Mouse (Mus musculus): Measurements from ENCODE around the gene Arrdc5. TPM values are rescaled to one million over a fixed set of nuclear protein-coding genes. Genes with fewer than 3 reads are reported as not detected.
A peak's percentile ranks its signal among the peaks of the same experiment; 100 is the strongest.

Arrdc5 gene
- not detected for total RNA-seq (2021)
- long read RNA-seq, experiment 1, result 0 reads
- long read RNA-seq, experiment 2, result 0 reads

DNA sequence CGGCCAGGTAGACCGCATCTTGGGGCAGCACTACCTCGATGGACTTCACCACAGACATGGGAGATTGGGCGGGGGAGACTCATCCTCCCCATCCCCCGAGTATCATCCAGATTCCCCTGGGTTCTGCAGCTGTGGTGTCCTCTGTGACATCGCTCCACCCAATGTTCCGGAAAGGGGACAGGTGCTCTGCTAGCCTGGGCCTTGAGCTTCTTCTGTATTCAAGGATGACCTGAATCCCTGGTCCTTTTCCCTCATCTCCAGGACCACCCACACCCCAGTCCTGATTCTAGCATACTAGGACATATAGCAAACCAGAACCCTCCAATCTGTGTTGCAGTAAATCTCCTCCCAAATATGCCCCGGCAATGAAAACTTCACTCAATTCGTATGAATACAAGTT, at the start of gene Arrdc5:
Gene Arrdc5, minus strand, starts transcription at position 101 of the 400 bp plus-strand sequence.
- DNase-seq, result no peak

DNA sequence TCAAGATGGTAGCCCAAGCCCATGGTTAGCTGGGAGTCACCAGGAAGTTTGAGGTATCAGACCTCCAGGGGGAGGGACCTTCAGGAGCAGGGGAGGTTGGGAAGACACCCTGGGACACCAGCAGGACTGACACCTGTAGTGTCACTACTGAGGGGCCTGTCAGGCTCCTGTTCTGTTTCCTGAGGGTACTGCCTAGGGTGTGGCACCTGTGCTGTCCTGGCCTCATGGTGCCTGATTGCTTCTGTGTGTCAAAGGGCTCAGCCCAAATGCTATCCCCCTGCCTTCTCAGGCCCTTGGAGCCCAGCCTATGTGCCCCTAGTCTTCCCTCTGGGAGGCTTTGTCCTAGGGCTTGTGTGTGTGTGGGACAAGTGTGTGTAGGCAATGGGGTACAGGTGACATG, 48.5 kb upstream of the Arrdc5 start:
- no peak for DNase-seq

DNA sequence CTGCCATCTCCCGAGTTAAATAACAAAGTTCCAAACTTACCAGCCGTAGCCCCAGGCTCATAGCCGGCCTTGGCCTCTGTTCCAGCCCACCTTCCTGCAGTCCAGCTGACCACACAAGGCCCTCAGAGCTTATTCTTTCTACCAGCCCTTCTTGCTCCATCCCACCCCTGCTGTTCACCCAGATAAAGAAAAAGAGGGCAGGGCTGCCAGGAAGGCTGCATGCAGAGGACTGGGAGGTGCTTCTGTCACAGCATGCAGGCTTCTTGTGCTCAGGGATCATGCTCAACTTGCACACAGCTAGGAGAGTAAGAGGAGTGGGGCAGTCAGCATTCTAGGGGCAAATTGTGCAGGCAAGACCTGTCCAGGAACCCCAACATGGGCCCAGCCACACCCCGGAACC, 48.0 kb upstream of the Arrdc5 start:
- no peak for DNase-seq

DNA sequence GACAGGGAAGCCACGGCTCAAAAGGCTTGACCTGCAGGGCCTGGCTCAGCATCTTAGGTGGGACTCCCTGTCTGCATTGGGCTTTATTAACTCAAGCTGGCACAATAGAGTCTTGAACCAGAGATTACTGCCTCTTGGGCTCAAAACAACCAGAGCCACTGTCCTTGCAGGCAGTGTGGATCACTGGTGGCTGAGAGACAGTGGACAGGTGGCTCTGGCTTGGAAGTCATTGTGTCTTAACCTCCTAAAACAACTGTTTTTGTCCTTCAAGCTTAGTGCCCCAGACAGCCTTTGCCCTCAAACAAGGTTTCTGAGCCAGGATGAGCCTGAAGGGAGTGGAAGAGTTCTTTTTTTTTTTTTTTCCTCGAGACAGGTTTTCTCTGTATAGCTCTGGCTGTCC, 45.3 kb upstream of the Arrdc5 start:
- no peak for DNase-seq

DNA sequence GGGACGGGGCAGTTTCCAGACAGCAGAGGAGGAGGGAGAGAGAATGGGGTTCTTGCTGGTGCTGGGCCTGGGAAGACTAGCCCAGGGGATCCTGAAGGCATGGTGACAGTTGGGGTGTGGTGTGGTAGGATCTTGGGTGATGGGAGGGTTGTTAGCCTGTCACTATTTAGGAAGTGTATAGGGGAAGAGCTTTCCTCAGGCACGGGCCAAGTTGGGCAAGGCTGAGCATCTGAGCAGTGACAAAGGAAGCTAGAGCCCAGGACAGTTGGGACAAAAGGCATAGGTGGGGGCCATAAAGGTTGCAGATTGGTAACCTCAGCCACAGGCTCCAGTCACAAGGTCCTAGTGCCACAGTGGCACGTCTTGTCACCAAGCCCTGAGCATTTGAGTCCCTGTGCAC, 43.4 kb upstream of the Arrdc5 start:
- DNase-seq, result no peak

DNA sequence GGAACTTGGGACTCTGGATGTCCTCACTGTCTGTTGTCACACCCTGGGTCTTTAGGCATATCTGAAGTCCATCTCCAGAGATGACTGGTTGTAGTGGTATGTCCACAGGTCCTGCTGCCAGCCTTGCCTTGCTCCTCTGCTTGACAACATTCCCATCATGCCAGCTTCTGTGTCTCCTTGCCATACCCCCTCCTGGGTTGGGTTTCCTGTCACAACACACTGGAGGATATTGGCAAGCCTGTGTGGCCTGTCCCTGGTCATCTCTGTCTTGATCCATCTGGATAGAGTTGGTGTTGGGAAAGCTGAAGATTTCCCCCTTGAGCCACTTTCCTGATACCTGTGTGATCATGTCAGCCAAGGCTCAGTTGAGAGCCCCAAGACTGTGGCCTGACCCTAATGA, 40.6 kb upstream of the Arrdc5 start:
- no peak for DNase-seq

DNA sequence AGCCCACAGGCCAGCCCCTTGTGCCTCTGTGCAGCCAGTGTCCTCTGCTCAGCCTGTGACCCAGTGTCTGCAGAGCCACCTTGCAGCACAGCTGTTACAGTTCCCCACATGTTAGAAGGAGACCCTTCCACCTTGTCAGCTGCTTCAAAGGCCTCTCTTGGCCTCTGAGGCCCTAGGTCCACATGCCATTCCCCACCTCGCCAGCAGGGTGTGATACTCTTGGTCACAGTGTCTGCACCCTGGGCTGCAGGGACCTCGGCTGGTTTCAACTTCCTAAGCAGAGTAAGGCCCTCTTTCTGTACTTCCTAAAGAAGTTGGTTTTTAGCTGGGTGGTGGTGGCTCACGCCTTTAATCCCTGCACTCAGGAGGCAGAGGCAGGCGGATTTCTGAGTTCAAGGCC, 38.8 kb upstream of the Arrdc5 start:
- no peak for DNase-seq

DNA sequence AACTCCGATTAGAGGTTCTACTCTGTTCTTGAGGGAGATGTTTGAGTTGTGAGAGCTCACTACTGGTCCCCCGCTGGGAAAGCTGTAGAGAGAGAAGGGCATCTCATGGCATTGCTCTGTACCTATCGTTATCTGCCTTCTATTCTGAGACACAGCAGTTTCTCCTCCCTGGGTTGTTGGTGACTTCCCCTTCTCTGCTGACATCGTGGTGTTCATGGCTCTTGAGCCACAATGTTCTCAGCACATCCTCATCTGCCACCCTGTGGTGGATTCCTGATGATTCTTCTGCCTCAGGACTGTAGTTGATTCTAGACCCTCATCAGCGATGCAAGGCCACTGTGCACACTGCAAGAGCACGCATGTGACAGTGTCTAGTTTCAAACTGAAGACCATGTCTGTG, 37.7 kb upstream of the Arrdc5 start:
- no peak for DNase-seq

DNA sequence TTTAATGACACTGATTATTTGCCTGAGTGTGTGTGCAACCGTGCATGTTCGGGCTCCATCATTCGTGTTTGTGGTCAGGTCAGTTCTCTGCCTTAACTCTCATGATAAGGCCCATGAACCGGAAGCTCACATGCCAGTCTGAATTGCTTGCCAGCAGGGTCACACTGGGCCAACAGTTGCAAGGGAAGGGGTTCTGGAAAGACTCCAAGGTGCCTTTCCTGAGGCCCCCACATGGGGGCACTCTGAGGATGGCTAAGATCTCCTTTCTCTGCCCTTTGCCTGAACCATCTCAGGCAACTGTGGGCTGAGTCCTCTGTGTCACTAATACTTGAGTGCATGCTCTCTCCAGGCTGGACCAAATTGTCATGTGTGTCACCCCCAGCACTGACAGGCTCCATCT, 37.1 kb upstream of the Arrdc5 start:
- DNase-seq, result peak; percentile 48

DNA sequence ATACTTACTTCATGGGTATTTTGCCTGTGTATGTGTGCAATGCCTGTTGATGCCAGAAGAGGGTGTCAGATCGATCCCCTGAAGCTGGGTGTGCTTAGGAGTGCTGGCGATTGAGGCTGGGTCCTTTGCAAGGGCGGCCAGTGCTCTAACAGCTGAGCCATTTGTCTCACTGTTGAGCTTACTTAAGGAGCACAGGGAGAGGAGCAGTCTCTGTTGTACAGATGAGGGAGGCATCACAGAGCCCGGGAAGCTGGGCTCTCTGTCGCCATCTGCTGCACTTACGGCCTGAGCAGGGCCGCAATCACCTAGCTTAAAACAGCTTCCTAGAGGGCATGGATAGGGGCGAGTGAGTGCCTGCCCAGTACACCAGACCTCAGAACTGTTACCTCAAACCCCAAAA, 32.9 kb upstream of the Arrdc5 start:
- DNase-seq, result no peak

DNA sequence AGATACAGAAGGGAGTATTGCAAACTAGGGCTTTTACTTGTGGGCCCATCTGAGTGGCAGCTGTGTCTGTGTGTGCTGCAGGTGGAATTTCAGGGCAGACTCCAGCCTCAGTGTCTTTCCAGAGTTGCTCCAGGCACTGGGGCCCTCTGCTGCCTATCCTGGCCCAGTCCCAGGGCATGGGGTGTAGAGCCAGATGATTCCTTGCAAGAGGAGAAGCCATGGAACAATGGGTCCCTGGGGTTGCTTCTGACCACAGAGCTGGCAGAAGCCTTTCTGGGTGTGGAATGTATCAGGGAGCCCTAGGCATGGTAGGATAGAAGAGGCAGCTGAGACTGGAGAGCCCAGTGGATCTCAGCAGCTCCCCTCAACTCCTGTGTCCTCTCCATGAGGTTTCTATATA, 31.2 kb upstream of the Arrdc5 start:
- peak; percentile 57 for DNase-seq

DNA sequence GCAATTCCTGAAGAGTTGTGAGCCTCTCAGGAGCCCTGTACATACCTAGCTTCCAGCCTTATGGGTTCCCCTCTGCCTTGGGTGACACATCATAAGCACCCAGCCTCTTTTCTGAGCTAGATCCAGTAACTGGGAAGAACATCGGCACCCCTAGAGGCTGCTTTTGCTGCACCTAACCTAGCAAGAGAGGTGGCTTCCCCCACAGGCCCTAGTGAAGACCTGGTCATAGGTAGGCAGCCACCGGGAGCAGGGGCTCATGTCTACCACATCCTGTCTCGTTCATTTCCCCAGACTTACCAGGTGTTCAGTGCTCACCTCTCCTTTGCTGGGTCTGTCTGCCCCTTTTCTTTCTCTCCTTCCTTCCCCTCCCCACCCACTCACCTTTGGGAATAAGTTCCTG, 30.3 kb upstream of the Arrdc5 start:
- DNase-seq, result no peak

DNA sequence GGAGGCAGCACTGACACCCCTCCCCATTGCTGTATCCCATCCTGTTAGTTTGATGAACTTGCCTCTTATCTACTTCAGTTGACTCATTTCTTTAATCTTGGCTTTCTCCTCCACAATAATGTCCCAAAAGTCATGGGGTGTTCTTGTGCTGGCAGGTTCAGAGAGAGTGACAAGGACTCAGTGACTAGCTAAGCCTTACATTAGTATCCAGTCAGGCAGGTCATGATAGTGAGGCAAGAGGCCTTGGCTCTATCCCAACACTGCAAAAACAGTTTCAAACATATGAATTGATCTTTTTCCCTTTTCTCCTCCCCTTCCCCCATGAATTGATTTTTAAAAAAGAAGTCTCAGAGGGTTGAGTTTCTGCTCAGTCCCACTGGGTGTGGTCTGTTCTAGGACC, 29.2 kb upstream of the Arrdc5 start:
- DNase-seq, result no peak

DNA sequence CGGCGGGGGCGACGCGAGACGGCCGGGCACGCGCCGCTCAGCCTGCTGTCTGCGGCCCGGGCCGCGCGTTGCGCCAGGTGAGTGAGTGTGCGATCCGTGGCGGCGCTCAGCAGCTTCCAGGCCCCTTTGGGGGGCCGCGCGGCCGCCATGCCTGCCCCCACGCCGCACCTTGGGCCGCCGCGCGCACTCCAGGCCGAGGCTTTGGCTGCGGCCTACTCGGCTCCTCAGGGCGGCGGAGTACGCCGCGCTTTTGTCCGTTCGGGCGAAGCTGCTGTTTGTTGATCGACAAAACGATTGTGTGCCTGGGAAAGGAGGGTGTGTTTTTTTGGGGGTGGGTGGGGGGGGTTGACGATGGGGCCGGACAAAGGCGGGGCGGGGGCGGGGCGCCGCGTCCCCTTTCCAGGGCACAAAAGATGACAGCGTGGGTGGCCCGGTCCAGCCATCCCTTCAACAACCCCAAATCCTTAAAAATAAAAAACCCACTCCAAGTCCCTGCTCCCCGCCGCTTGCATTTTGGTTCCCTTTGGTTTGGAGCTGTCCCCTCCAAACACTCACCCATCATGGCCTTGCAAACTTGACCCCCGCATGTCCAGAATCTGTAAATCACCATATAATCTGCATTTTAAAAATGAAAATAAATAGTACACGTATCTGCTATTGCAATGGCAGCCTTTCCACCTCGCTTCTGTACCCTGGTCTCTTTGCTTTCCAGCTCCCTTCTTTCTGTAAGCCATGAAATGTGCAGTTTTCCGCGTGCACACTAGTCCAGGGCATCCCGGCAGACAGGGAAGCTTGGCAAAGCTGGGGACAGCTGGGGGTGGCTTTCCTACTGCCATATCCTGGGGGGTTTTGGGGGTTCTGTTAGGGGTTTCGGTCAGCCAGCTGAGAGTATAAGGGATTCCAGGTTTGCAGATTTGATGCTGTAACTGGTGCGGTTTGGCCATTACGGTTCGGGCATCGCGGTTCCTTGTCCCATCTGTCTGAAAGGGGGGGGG, 26.4 kb upstream of the Arrdc5 start:
- DNase-seq, result no peak

DNA sequence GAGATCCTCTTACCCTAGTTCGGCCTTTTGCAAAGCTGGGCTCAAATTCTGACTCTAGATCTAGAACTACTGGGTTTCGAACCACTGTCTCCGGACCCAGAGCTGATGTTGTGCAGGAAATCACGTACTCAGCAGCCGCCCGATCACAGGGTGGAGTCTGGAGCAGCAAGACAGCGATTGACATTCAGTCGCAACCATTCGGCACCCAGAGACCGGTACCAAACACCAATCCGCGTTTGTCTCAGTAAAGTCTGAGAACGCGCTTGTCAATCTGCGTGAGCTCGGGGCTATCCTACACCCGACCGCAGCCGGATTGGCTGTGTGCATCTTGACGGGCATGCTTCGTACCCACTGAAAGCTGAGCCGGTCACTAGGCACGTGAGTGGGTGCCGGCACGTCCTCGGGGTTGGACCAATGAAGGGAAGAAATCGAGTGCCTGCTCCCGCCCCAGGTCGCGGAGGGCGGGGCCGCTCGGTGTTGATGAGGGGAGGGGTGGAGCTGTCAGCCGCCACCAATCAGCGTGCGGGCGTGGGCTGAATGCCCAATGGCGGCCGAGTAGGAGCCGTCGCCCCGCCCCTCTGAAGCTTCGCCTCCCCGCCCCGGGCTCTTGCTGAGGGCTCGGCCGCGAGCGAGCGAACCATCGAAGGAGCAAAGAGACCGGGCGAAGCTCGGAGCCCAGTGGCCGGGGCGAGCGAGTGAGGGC, 25.5 kb upstream of the Arrdc5 start, which contains the start of gene Kdm4b:
Gene Kdm4b, plus strand, starts transcription at position 613 of the 703 bp plus-strand sequence.
- peak; percentile 100 for DNase-seq

DNA sequence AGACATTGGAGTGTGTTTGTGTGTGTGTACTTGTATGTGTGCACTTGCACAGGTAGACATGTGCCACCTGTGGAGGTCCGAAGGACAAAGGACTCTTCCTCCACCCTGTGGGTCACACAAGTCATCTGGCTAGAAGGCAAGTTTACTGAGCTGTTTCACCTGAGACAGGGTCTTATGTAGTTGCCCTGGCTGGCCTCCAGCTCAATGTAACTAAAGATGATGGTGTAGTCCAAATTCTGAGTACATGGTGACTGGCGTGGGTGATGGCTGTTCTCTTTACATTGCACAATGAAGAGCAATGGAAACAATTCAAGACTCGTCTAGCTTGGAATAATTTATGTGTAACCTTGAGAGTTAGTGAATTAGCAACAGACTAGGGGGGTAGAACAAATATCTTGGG, 24.3 kb upstream of the Arrdc5 start:
- DNase-seq, result no peak

DNA sequence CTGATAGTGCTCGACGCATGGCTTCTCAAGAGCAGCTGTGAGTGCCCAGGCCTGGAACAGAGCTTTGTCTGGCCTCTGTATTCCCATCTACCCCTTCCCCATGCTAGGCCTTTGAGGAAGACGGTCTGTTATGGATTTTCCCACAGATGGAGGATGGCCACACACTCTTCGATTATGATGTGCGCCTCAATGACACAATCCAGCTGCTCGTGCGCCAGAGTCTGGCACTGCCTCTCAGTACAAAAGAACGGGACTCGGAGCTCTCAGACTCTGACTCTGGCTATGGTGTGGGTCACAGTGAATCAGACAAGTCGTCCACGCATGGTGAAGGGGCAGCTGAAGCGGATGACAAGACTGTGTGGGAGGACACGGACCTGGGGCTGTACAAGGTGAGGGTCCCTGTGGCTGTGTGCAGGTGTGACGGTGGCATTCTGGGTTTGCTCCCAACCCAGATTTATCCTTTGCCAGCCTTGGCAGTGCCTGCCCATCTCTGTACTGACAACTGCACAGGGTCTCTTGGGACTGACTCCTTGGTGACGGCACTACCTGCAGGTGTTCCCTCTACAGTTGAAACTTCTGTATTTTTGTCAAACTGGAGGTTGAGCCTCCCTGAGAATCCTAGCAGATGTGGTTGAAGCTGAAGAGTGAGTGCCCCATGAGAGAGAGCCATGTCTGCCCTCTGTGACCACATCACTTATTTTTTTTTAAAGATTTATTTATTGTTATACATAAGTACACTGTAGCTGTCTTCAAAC, 9.3 kb upstream of the Arrdc5 start:
- no peak for DNase-seq

DNA sequence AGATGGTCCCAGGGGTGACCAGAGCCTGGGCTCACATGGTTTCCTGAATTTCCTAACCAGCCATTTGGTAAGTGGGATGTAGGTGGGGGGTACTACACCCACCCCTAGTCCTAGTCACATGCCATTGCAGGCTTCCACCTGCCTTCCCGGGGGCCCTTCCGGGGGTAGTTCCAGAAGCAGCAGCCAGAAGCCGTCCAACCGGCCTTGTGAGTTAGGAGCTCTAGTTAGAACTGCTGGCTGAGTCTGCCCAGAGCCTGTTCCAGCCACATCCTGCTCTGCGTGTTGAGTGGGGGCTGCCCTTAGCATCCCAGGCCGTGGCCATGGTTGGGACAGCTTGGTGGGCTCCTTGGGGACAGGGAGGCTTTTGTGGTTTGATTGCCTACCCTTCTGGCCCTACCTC, 8.0 kb upstream of the Arrdc5 start:
- no peak for DNase-seq

DNA sequence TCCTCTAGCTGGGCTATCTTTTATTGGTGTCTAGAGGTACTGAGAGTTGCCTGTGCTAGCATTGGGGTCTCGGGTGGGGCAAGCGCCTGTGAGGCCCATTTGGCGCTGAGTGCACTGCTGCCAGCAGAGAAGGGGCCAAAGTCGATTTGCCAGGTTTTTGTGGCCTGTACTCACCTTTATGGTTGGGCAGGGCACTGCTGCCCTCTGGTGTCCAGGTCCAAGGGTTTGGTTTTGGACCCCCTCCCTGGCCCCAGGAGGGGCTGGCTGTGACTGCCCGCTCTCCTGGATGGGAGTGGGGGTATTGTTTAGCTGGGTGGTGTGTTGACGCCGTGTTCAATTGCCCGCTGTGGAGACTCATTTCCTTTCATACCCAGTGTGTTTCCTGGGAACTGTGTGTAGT, 5.7 kb upstream of the Arrdc5 start:
- no peak for DNase-seq

DNA sequence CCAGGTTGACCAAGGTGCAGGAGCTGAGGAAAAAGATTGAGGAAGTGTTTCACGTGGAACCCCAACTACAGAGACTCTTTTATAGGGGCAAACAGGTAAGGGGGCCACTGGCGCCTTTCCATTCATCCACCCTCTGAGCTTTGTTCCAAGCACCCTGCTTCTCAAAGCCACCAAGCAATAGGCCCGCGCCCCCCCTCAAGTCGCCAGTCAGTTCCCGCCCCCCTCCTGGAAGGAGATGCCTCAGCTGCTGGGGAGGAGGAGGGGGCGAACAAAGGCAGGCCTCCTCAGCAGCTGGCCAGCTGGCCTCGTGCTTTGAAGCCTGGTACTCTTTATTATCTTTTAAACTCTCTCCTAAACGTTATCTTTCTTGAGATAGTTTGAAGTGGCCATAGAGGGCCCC, 5.1 kb upstream of the Arrdc5 start:
- no peak for DNase-seq

DNA sequence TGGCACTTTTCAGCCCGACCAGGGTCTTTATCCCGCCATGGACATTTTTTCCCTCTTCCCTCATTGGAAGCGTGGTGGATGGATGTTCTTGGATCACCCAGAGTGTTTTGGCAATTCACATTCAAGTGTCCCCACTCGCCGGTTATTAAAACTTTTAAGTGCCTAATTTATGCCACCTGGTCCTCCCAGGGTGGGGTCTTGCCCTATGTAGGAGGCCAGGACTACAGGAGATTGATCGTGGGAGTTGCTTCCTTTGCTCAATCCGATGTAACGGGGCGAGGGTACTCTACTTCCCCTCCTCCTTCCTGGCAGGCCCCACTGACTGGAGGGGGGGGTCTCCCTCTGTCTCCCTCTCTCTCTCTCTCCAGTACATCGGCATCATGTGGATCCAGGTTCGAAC, 4.6 kb upstream of the Arrdc5 start:
- no peak for DNase-seq

DNA sequence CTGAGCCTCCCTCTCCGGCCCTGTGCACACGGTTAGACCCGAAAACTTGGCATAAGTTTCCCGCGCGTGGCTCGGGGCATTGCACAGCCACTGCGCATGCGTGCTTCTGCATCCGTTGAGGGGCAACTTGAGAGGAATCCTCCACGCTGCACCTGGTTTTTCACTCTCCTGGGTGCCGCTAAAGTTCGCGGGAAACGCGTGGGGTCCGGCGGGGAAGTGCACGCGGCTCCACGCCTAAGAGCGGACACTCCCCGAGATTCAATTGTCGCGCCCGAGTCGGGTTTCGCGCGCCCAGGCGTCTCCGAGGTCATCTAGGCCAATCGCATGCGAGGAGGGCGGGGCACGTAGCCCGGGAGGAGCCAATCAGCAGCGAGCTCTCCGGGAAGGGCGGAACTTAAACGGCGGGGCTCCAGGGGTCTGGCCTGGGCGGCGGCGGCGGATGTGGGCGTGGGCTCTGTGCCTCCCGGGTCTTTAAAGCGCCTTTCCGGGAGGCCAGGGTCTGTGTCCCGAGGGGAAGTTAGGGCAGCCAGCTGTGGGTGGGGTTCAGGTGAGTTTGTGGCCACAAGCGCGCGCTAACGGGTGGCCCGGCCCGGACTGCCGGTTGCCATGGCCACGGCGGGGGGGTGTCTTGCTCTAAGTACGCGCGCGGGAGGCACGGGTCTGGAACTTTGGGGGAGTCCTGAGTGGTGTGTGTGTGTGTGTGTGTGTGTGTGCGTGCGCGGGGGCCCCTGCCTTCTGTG, 3.9 kb upstream of the Arrdc5 start:
- peak; percentile 95 for DNase-seq

All from gastrocnemius, postnatal 25 days (tissue).